Mouse (Mus musculus) embryonic facial prominence, embryonic 13.5 days (tissue): Measurements from ENCODE around the gene Nfic. TPM values are rescaled to one million over a fixed set of nuclear protein-coding genes. Genes with fewer than 3 reads are reported as not detected.
"Not testable (repeated sequence)": the region's sequence is repeated elsewhere in the genome, so short reads cannot be mapped to it uniquely, and the experiment has no call there.

ENCODE experiments used
- ATAC-seq: fragments of 200-750 bp; cut with Nextera tagmentation; 2 replicates; pipeline ENCODE4 v1.8.0; 2017; ENCODE audit warnings: low read depth; ENCODE audit not compliant: insufficient number of reproducible peaks, insufficient read depth, low FRiP score, low TSS enrichment
- H3K27ac ChIP-seq: fragments of 300-500 bp; sonication (generic); 2 replicates; pipeline ENCODE4 v1.5.1; 2015; ENCODE audit warnings: moderate library complexity, mild to moderate bottlenecking, inconsistent platforms
- H3K27me3 ChIP-seq: fragments of 300-500 bp; sonication (generic); 2 replicates; pipeline ENCODE4 v1.6.1; 2015; ENCODE audit warnings: mild to moderate bottlenecking, inconsistent platforms
- H3K36me3 ChIP-seq: fragments of 300-500 bp; sonication (generic); 2 replicates; pipeline ENCODE4 v1.6.1; 2015; ENCODE audit warnings: mild to moderate bottlenecking, inconsistent platforms
- H3K4me1 ChIP-seq: fragments of 300-500 bp; sonication (generic); 2 replicates; pipeline ENCODE4 v1.6.1; 2015; ENCODE audit warnings: inconsistent platforms
- H3K4me2 ChIP-seq: fragments of 300-500 bp; sonication (generic); 2 replicates; pipeline ENCODE4 v1.6.1; 2015; ENCODE audit warnings: moderate library complexity, mild to moderate bottlenecking, inconsistent platforms
- H3K4me3 ChIP-seq: fragments of 300-500 bp; sonication (generic); 2 replicates; pipeline ENCODE4 v1.5.1; 2015; ENCODE audit warnings: mild to moderate bottlenecking, inconsistent platforms
- H3K9ac ChIP-seq: fragments of 300-500 bp; sonication (generic); 2 replicates; pipeline ENCODE4 v1.6.1; 2015; ENCODE audit warnings: mild to moderate bottlenecking, inconsistent platforms
- H3K9me3 ChIP-seq: fragments of 300-500 bp; sonication (generic); 2 replicates; pipeline ENCODE4 v1.6.1; 2016; ENCODE audit warnings: inconsistent platforms
- WGBS: fragments of 180-500 bp; shearing (Covaris S2); methylation state at CpG from one replicate; pipeline ENCODE4 v1.1.7; 2015; ENCODE audit warnings: mixed read lengths; 5-methylcytosine and 5-hydroxymethylcytosine counted together
- polyA plus RNA-seq: library from polyadenylated mRNA; unstranded; fragments of >200 nt; fragmentation: Nextera tagmentation; extraction: Ambion mirVana; gene quantifications from 2 replicates; pipeline ENCODE4 v1.2.1, GENCODE M21; 2015

The Nfic gene
- polyA plus RNA-seq, 1 experiment from 2014 or later: 96.1 TPM

GRCm38 (mm10) chr10:81456983-81457563, 1.6 kb upstream of the Nfic start:
- Histone ChIP-seq H3K36me3 (no peaks in the 10 kb centered on the region), H3K27me3 (peaks cover 99% of the 10 kb centered on the region), H3K27ac (no peak overlapping the region), H3K9me3 (no peaks in the 10 kb centered on the region), H3K4me1 (peaks cover 14% of the 10 kb centered on the region), H3K4me3 (no peak overlapping the region), H3K9ac (no peak overlapping the region), H3K4me2 (no peak overlapping the region)
- 58% methylated on average over 12 of the region's 12 CpGs for WGBS
- ATAC-seq: no peak

GRCm38 (mm10) chr10:81454106-81454505, 1.3 kb downstream of the Nfic start:
- no peak for ATAC-seq
- Histone ChIP-seq H3K27me3 (peaks cover 88% of the 10 kb centered on the region), H3K4me1 (peaks cover 11% of the 10 kb centered on the region), H3K4me2 (no peak overlapping the region), H3K4me3 (no peak overlapping the region), H3K27ac (no peak overlapping the region), H3K9ac (no peak overlapping the region), H3K9me3 (no peaks in the 10 kb centered on the region), H3K36me3 (no peaks in the 10 kb centered on the region)
- 58% methylated on average over 2 of the region's 2 CpGs for WGBS

- Histone ChIP-seq H3K27ac (no peak overlapping the region), H3K4me3 (peak overlapping the region; percentile 13; the same call in 1 of the 2 replicates), H3K36me3 (no peaks in the 10 kb centered on the region), H3K9ac (peak overlapping the region; percentile 51; the same call in 1 of the 2 replicates), H3K27me3 (peaks cover 77% of the 10 kb centered on the region), H3K4me1 (peaks cover 11% of the 10 kb centered on the region), H3K4me2 (peak overlapping the region; percentile 34), H3K9me3 (no peaks in the 10 kb centered on the region)
- 3% methylated on average over 14 of the region's 14 CpGs for WGBS
- no peak for ATAC-seq
Observed at GRCm38 (mm10) chr10:81452947-81453288, 2.5 kb downstream of the Nfic start.

GRCm38 (mm10) chr10:81452237-81452946, 3.0 kb downstream of the Nfic start:
- H3K9ac ChIP-seq: peak overlapping the region; percentile 51
- no peak overlapping the region for H3K27ac ChIP-seq
- H3K27me3 ChIP-seq: peaks cover 72% of the 10 kb centered on the region
- peaks cover 11% of the 10 kb centered on the region for H3K4me1 ChIP-seq
- no peak for ATAC-seq
- H3K36me3 ChIP-seq: no peaks in the 10 kb centered on the region
- H3K4me2 ChIP-seq: peak overlapping the region; percentile 34
- 7% methylated on average over 36 of the region's 36 CpGs for WGBS
- peak overlapping the region; percentile 13 for H3K4me3 ChIP-seq
- no peaks in the 10 kb centered on the region for H3K9me3 ChIP-seq

- Histone ChIP-seq H3K27ac (no peak overlapping the region), H3K36me3 (no peaks in the 10 kb centered on the region), H3K4me3 (no peak overlapping the region), H3K9ac (no peak overlapping the region), H3K9me3 (no peaks in the 10 kb centered on the region), H3K4me2 (no peak overlapping the region), H3K27me3 (peaks cover 61% of the 10 kb centered on the region), H3K4me1 (peaks cover 11% of the 10 kb centered on the region)
- no peak for ATAC-seq
- 61% methylated on average over 6 of the region's 6 CpGs for WGBS
Observed at GRCm38 (mm10) chr10:81451365-81451745, 4.1 kb downstream of the Nfic start.

- ATAC-seq: no peak
- Histone ChIP-seq H3K9ac (no peak overlapping the region), H3K27me3 (peaks cover 56% of the 10 kb centered on the region), H3K9me3 (no peaks in the 10 kb centered on the region), H3K4me2 (no peak overlapping the region), H3K4me1 (peaks cover 11% of the 10 kb centered on the region), H3K27ac (no peak overlapping the region), H3K36me3 (no peaks in the 10 kb centered on the region), H3K4me3 (no peak overlapping the region)
- 52% methylated on average over 9 of the region's 9 CpGs for WGBS
Observed at GRCm38 (mm10) chr10:81450641-81451364, 4.6 kb downstream of the Nfic start.

GRCm38 (mm10) chr10:81450140-81450539, 5.3 kb downstream of the Nfic start:
- no peak overlapping the region for H3K9ac ChIP-seq
- no peak overlapping the region for H3K4me3 ChIP-seq
- H3K27ac ChIP-seq: no peak overlapping the region
- H3K4me2 ChIP-seq: no peak overlapping the region
- 1% methylated on average over 7 of the region's 7 CpGs for WGBS
- peaks cover 11% of the 10 kb centered on the region for H3K4me1 ChIP-seq
- no peaks in the 10 kb centered on the region for H3K36me3 ChIP-seq
- peaks cover 49% of the 10 kb centered on the region for H3K27me3 ChIP-seq
- H3K9me3 ChIP-seq: no peaks in the 10 kb centered on the region
- no peak for ATAC-seq

- H3K4me1 ChIP-seq, ATAC-seq, H3K4me3 ChIP-seq, H3K27me3 ChIP-seq, H3K27ac ChIP-seq, H3K9me3 ChIP-seq, H3K36me3 ChIP-seq, H3K4me2 ChIP-seq, H3K9ac ChIP-seq: not testable (repeated sequence)
- WGBS: 33% methylated on average over 2 of the region's 2 CpGs
Observed at GRCm38 (mm10) chr10:81445516-81445915, 9.9 kb downstream of the Nfic start.

- ATAC-seq: no peak
Observed at GRCm38 (mm10) chr10:81441019-81441418, 14.4 kb downstream of the Nfic start.

GRCm38 (mm10) chr10:81435436-81435835, 20.0 kb downstream of the Nfic start:
- Histone ChIP-seq H3K9me3 (no peaks in the 10 kb centered on the region), H3K27me3 (no peaks in the 10 kb centered on the region), H3K36me3 (no peaks in the 10 kb centered on the region), H3K4me2 (no peak overlapping the region), H3K9ac (peak overlapping the region; percentile 8; the same call in 1 of the 2 replicates), H3K27ac (no peak overlapping the region), H3K4me1 (peaks cover 30% of the 10 kb centered on the region), H3K4me3 (no peak overlapping the region)
- WGBS: 80% methylated on average over 3 of the region's 3 CpGs
- no peak for ATAC-seq

More at GRCm38 (mm10) chr10:81441019-81441418, 14.4 kb downstream of the Nfic start:
- H3K27ac ChIP-seq: no peak overlapping the region
- no peak overlapping the region for H3K4me3 ChIP-seq
- H3K36me3 ChIP-seq: no peaks in the 10 kb centered on the region
- no peak overlapping the region for H3K9ac ChIP-seq
- no peaks in the 10 kb centered on the region; the same call in 1 of the 2 replicates for H3K27me3 ChIP-seq
- no peaks in the 10 kb centered on the region for H3K4me1 ChIP-seq
- H3K9me3 ChIP-seq: no peaks in the 10 kb centered on the region
- H3K4me2 ChIP-seq: no peak overlapping the region

GRCm38 (mm10) chr10:81434361-81435263, 20.8 kb downstream of the Nfic start:
- no peak for ATAC-seq
- 65% methylated on average over 15 of the region's 15 CpGs for WGBS

More at GRCm38 (mm10) chr10:81434361-81435263, 20.8 kb downstream of the Nfic start:
- Histone ChIP-seq H3K4me2 (no peak overlapping the region), H3K27me3 (no peaks in the 10 kb centered on the region), H3K9ac (peak overlapping the region; percentile 8; the same call in 1 of the 2 replicates), H3K4me3 (no peak overlapping the region), H3K4me1 (peaks cover 32% of the 10 kb centered on the region), H3K9me3 (no peaks in the 10 kb centered on the region), H3K36me3 (no peaks in the 10 kb centered on the region), H3K27ac (no peak overlapping the region)
